Mouse (Mus musculus) monocyte, adult 2 months (primary cell): ENCODE measurements around the gene Paqr8.

Experiments
- DNase-seq, 2 experiments: peaks; one replicate each; pipeline ENCODE4 v3.0.0; 2022; ENCODE audit warnings: low spot score in 2 of 2, low read depth in 1 of 2

Gene Paqr8

GRCm38 (mm10) chr1:20954876-20955275 lies 64.5 kb downstream of the Paqr8 start:
- no peak for DNase-seq

GRCm38 (mm10) chr1:20969642-20970041 lies 79.2 kb downstream of the Paqr8 start:
- DNase-seq: no peak

GRCm38 (mm10) chr1:20973389-20973788 lies 83.0 kb downstream of the Paqr8 start:
- DNase-seq: no peak

GRCm38 (mm10) chr1:20974341-20975135 lies 84.1 kb downstream of the Paqr8 start:
- no peak for DNase-seq

- no peak for DNase-seq
These were observed 90.1 kb downstream of the Paqr8 start for GRCm38 (mm10) chr1:20980553-20980952.

GRCm38 (mm10) chr1:20981764-20982163 lies 91.4 kb downstream of the Paqr8 start:
- no peak for DNase-seq

- DNase-seq: no peak
These were observed 93.7 kb downstream of the Paqr8 start for GRCm38 (mm10) chr1:20984103-20984502.

- DNase-seq: no peak
These were observed 94.2 kb downstream of the Paqr8 start for GRCm38 (mm10) chr1:20984582-20984981.

DNA sequence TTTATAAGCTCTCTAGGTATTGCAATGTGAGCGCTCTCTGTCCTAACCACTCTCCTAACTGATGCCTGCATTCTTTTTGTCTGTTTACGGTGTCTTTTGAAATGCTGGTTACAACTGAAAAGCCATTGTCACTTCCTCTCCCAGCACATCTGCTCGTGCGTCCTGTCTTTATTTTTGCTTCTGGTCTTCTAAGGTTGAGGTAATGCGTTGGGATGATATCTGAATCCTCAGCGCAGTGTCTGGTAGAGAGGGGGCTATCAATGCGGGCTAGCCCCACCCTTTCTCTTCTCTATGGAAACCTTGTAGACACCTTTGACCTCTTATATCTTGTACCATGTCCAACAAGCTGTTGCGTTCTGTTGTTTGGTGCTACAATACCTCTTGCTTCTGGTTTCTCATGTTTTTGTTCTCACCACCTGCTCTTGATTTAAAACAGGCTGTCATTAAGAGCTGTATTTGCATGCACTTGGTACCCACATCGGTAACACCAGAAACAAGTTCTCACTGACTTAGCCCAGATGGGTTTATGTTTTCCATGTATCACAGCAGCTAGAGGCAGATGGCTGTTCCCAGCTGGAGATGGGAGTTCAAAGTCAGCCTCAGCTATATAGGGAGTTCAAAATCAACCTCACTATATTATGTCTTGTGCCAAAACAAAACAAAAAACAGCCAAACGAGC lies 96.1 kb downstream of the Paqr8 start:
- no peak for DNase-seq
